Mouse (Mus musculus) limb, embryonic 15.5 days (tissue): ENCODE results near the gene Opa1. TPM values are rescaled to one million over a fixed set of nuclear protein-coding genes. Genes with fewer than 3 reads are reported as not detected.

ENCODE experiments used
- polyA plus RNA-seq: library from polyadenylated mRNA; unstranded; fragments of >200 nt; fragmentation: Nextera tagmentation; extraction: Ambion mirVana; gene quantifications from 2 replicates; pipeline ENCODE4 v1.2.1, GENCODE M21; 2015

Opa1 gene
- polyA plus RNA-seq, 1 experiment from 2014 or later = 25.3 TPM

Other genes starting within 250 kb of the Opa1 start
- gene Atp13a5, start 200.6 kb upstream of the Opa1 start, polyA plus RNA-seq = 0.21 and 0.36 TPM in 2 replicates
- 1.7 and 1.8 TPM in 2 replicates for gene Atp13a4, start 34.5 kb upstream of the Opa1 start, polyA plus RNA-seq